Mouse (Mus musculus): ENCODE measurements around the gene Spg11. TPM values are rescaled to one million over a fixed set of nuclear protein-coding genes. Genes with fewer than 3 reads are reported as not detected.

The Spg11 gene
- total RNA-seq, 1 experiment from 2014 or later = 30.3 TPM

Other genes starting within 250 kb of the Spg11 start
- gene Ctdspl2, start 162.4 kb downstream of the Spg11 start, total RNA-seq (2017) = 60.2 and 69.8 TPM in 2 replicates
- 0.25 TPM in 1 of 2 replicates, not detected in the other for gene Mageb3, start 162.3 kb downstream of the Spg11 start, total RNA-seq (2017)
- gene Eif3j1, start 89.8 kb downstream of the Spg11 start, total RNA-seq (2017) = 22.3 and 23.2 TPM in 2 replicates
- 2,529 and 2,921 TPM in 2 replicates for gene B2m, start 29.3 kb upstream of the Spg11 start, total RNA-seq (2017)
- not detected in 2 replicates for gene Trim69, start 42.3 kb upstream of the Spg11 start, total RNA-seq (2017)
- gene Patl2, start 67.8 kb upstream of the Spg11 start, total RNA-seq (2017) = not detected in 2 replicates
- not detected in 2 replicates for gene Terb2, start 67.9 kb upstream of the Spg11 start, total RNA-seq (2017)
- 12.6 and 15.3 TPM in 2 replicates for gene Sord, start 116.4 kb upstream of the Spg11 start, total RNA-seq (2017)
- not detected in 2 replicates for gene Duox2, start 180.1 kb upstream of the Spg11 start, total RNA-seq (2017)
- gene Duoxa2, start 180.5 kb upstream of the Spg11 start, total RNA-seq (2017) = 0.47 TPM in 1 of 2 replicates, not detected in the other
- gene Duoxa1, start 195.3 kb upstream of the Spg11 start, total RNA-seq (2017) = not detected in 2 replicates
- not detected in 2 replicates for gene Duox1, start 197.3 kb upstream of the Spg11 start, total RNA-seq (2017)